Mouse (Mus musculus): ENCODE results near the gene Rreb1. TPM values are rescaled to one million over a fixed set of nuclear protein-coding genes. Genes with fewer than 3 reads are reported as not detected.

The Rreb1 gene
- polyA plus RNA-seq, 1 experiment, result 4.6 TPM

- TF ChIP-seq CTCF (IDR thresholded peaks at IDR 0.05; ENCODE audit: control insufficient read depth, insufficient read depth, insufficient replicate concordance, low read depth, low read length), result peak; percentile 73
- no peak for TF ChIP-seq POLR2A (IDR thresholded peaks at IDR 0.05; ENCODE audit: control insufficient read depth, low read depth, low read length)
- Histone ChIP-seq H3K27me3 (ENCODE audit: control insufficient read depth, insufficient read depth, low read length) (no peaks in the 10 kb centered on the region), H3K4me3 (ENCODE audit: control insufficient read depth, low read depth, low read length) (no peak overlapping the region), H3K27ac (ENCODE audit: control insufficient read depth, insufficient read depth, low read depth, low read length) (no peak overlapping the region), H3K36me3 (ENCODE audit: control insufficient read depth, insufficient read depth, low read length) (no peaks in the 10 kb centered on the region; the same call in 1 of the 2 replicates), H3K4me1 (ENCODE audit: control insufficient read depth, insufficient read depth, low read length) (no peaks in the 10 kb centered on the region)
Measured at GRCm38 (mm10) chr13:37946734-37947133, 168.5 kb downstream of the Rreb1 start.

GRCm38 (mm10) chr13:37952981-37953380 lies 174.8 kb downstream of the Rreb1 start:
- Histone ChIP-seq H3K4me3 (ENCODE audit: control insufficient read depth, low read depth, low read length) (no peak overlapping the region), H3K27ac (ENCODE audit: control insufficient read depth, insufficient read depth, low read depth, low read length) (no peak overlapping the region), H3K36me3 (ENCODE audit: control insufficient read depth, insufficient read depth, low read length) (no peaks in the 10 kb centered on the region; the same call in 1 of the 2 replicates), H3K4me1 (ENCODE audit: control insufficient read depth, insufficient read depth, low read length) (no peaks in the 10 kb centered on the region), H3K27me3 (ENCODE audit: control insufficient read depth, insufficient read depth, low read length) (no peaks in the 10 kb centered on the region)
- no peak for TF ChIP-seq POLR2A (IDR thresholded peaks at IDR 0.05; ENCODE audit: control insufficient read depth, low read depth, low read length)
- TF ChIP-seq CTCF (IDR thresholded peaks at IDR 0.05; ENCODE audit: control insufficient read depth, insufficient read depth, insufficient replicate concordance, low read depth, low read length), result no peak

- Histone ChIP-seq H3K36me3 (ENCODE audit: control insufficient read depth, insufficient read depth, low read length) (no peaks in the 10 kb centered on the region), H3K27me3 (ENCODE audit: control insufficient read depth, insufficient read depth, low read length) (no peaks in the 10 kb centered on the region), H3K4me1 (ENCODE audit: control insufficient read depth, insufficient read depth, low read length) (peaks cover 9% of the 10 kb centered on the region), H3K4me3 (ENCODE audit: control insufficient read depth, low read depth, low read length) (no peak overlapping the region), H3K27ac (ENCODE audit: control insufficient read depth, insufficient read depth, low read depth, low read length) (no peak overlapping the region)
- TF ChIP-seq POLR2A (IDR thresholded peaks at IDR 0.05; ENCODE audit: control insufficient read depth, low read depth, low read length) (no peak), CTCF (IDR thresholded peaks at IDR 0.05; ENCODE audit: control insufficient read depth, insufficient read depth, insufficient replicate concordance, low read depth, low read length) (no peak)
Measured at GRCm38 (mm10) chr13:37954318-37954717, 176.1 kb downstream of the Rreb1 start.

DNA sequence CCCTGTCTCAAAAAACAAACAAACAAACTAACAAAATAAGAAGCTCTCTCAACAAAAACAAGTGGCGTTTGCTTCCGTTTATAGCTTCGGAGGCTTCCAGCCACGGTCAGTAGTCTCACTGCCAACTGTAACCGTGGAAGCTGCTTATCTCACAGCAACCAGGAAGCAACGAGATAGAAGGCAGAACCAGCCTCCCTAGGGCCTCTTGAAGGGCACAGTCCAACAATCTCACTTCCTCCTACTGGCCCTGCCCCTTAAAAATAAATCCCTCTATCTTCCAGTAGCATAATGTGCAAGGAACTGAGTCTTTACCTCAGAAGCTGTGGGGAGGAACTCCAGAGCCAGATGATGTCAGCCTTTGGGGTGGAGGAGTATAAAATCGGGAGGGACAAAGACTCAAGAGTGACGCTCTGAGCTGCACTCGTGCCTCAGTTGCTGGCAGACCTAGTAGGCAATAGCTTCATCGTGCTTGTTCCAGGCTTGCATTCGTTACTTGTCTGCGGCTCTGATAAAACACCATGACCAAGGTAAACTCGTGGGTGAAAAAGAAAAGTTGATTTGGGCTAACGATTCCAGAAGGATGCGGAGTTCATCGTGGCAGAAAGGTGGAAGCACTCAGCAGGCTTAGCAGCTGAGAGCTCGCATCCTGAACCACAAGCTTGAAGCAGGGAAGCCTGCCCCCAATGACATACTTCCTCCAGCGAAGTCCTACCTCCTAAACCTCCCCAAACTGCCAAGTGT lies 180.5 kb downstream of the Rreb1 start:
- Histone ChIP-seq H3K27ac (ENCODE audit: control insufficient read depth, insufficient read depth, low read depth, low read length) (no peak overlapping the region), H3K27me3 (ENCODE audit: control insufficient read depth, insufficient read depth, low read length) (no peaks in the 10 kb centered on the region), H3K4me3 (ENCODE audit: control insufficient read depth, low read depth, low read length) (peak overlapping the region; percentile 4), H3K36me3 (ENCODE audit: control insufficient read depth, insufficient read depth, low read length) (no peaks in the 10 kb centered on the region), H3K4me1 (ENCODE audit: control insufficient read depth, insufficient read depth, low read length) (peaks cover 15% of the 10 kb centered on the region)
- no peak for TF ChIP-seq CTCF (IDR thresholded peaks at IDR 0.05; ENCODE audit: control insufficient read depth, insufficient read depth, insufficient replicate concordance, low read depth, low read length)
- TF ChIP-seq POLR2A (IDR thresholded peaks at IDR 0.05; ENCODE audit: control insufficient read depth, low read depth, low read length), result no peak

DNA sequence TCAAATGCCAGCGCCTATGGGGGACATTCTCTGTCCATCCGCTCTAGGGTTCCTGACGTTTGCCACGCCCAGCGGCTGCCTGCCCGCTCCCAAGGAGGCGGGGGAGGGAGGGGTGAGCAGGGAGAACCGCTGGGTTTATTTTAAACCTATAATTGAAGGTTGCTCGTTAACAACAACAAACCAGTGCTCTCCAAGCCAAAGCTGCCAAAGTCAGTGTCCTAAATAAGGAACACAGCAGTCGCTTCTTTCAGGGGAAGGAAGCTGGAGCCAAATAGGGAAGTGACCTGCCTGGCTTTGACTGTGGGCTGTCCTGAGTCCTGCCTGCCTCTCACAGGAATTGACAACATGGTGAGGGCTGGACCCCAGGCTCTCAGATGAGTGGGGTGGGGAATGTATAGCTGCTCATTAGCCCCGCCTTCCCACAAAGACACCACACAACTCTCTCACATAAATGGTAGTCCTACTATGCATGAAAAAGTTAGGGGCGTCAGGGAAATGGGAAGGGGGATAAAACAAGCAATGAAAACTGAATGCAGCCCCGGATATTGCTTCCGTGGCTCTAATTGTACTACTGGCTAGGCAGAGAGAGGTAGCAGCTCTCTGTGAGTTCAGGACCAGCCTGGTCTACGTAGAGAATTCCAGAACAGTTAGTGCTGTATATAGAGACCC lies 181.2 kb downstream of the Rreb1 start:
- Histone ChIP-seq H3K4me1 (ENCODE audit: control insufficient read depth, insufficient read depth, low read length) (peaks cover 22% of the 10 kb centered on the region), H3K4me3 (ENCODE audit: control insufficient read depth, low read depth, low read length) (no peak overlapping the region; the same call in 1 of the 2 replicates), H3K36me3 (ENCODE audit: control insufficient read depth, insufficient read depth, low read length) (no peaks in the 10 kb centered on the region), H3K27me3 (ENCODE audit: control insufficient read depth, insufficient read depth, low read length) (no peaks in the 10 kb centered on the region), H3K27ac (ENCODE audit: control insufficient read depth, insufficient read depth, low read depth, low read length) (no peak overlapping the region)
- TF ChIP-seq CTCF (IDR thresholded peaks at IDR 0.05; ENCODE audit: control insufficient read depth, insufficient read depth, insufficient replicate concordance, low read depth, low read length), result no peak
- no peak for TF ChIP-seq POLR2A (IDR thresholded peaks at IDR 0.05; ENCODE audit: control insufficient read depth, low read depth, low read length)

- H3K27ac ChIP-seq (ENCODE audit: control insufficient read depth, insufficient read depth, low read depth, low read length), result no peak overlapping the region
- no peak overlapping the region for H3K4me3 ChIP-seq (ENCODE audit: control insufficient read depth, low read depth, low read length)
- H3K4me1 ChIP-seq (ENCODE audit: control insufficient read depth, insufficient read depth, low read length), result peaks cover 27% of the 10 kb centered on the region
- no peaks in the 10 kb centered on the region for H3K36me3 ChIP-seq (ENCODE audit: control insufficient read depth, insufficient read depth, low read length)
- TF ChIP-seq POLR2A (IDR thresholded peaks at IDR 0.05; ENCODE audit: control insufficient read depth, low read depth, low read length) (no peak), CTCF (IDR thresholded peaks at IDR 0.05; ENCODE audit: control insufficient read depth, insufficient read depth, insufficient replicate concordance, low read depth, low read length) (no peak)
- no peaks in the 10 kb centered on the region for H3K27me3 ChIP-seq (ENCODE audit: control insufficient read depth, insufficient read depth, low read length)
Measured at GRCm38 (mm10) chr13:37959936-37960335, 181.7 kb downstream of the Rreb1 start.

DNA sequence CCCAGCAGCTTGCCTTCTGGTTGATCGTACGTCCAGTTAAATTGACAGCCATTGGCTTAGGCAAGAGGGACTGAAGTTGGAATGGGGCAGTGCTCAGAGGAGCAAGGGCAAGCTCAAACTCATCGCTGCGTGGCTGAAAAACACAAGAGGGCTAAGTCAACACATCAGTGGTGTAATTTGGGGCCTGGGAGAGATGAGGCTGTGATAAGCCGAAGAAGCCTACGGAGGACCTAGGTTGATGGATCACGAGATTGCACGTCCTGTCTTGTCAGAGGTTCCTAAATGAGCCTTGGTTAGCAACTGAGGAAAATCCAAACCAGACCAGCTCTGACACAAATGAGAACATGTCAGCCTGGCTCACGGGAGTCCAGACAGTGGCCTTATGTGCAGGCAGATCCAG lies 184.3 kb downstream of the Rreb1 start:
- H3K27ac ChIP-seq (ENCODE audit: control insufficient read depth, insufficient read depth, low read depth, low read length), result no peak overlapping the region
- H3K4me1 ChIP-seq (ENCODE audit: control insufficient read depth, insufficient read depth, low read length), result peaks cover 42% of the 10 kb centered on the region
- no peak overlapping the region for H3K4me3 ChIP-seq (ENCODE audit: control insufficient read depth, low read depth, low read length)
- H3K27me3 ChIP-seq (ENCODE audit: control insufficient read depth, insufficient read depth, low read length), result no peaks in the 10 kb centered on the region
- no peaks in the 10 kb centered on the region for H3K36me3 ChIP-seq (ENCODE audit: control insufficient read depth, insufficient read depth, low read length)
- no peak for TF ChIP-seq CTCF (IDR thresholded peaks at IDR 0.05; ENCODE audit: control insufficient read depth, insufficient read depth, insufficient replicate concordance, low read depth, low read length)
